Mouse (Mus musculus): ENCODE data around the gene Plcxd1.

DNA sequence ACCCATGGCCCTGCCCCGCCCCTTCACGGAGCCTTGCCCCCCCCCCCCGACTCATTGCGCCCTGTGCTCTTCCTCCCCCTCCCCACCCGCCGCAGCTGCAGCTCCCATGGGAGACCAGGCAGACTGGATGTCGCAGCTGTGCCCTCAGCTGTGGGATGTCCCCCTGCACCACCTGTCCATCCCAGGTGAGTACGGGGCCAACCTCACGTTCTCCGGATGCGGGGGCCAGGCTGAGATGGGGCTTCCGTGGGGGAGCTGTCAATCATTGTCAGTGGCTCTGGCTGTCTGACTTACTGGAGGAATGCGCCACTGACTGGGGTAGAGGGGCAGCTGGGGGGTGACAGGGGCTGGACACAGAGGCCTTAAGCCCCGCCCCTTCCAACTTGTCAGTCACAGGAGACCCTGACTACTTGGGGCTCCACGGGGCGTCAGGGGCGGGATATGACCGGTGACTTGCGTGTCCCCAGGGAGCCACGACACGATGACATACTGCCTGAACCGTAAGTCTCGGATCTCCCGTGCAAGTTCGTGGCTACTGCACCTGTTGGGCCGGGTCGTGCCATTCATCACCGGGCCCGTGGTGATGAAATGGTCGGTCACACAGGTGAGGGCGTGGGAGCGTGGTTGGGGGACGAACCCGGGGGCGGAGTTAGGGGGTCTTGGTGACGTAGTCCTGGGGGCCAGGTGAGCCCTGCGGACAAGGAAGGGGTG lies 1.3 kb downstream of the Plcxd1 start:
- TF ChIP-seq CTCF (IDR thresholded peaks at IDR 0.05; ENCODE audit: control insufficient read depth, insufficient read depth, low read length) (no peak), POLR2A (IDR thresholded peaks at IDR 0.05; ENCODE audit: borderline replicate concordance, control insufficient read depth, low read depth, low read length) (no peak)

All from bone marrow, adult 2 months (tissue).